Mouse (Mus musculus) heart, postnatal 0 days (tissue): ENCODE data around the gene Mettl9.

ENCODE experiments used
- CTCF ChIP-seq: IDR thresholded peaks from 2 replicates; pipeline ENCODE4 v1.5.1; 2016; ENCODE audit warnings: antibody characterized with exemption, control low read depth, low read depth
- EP300 ChIP-seq: IDR thresholded peaks from 2 replicates; pipeline ENCODE4 v1.6.1; 2016; ENCODE audit warnings: antibody characterized with exemption, low read depth

GRCm38 (mm10) chr7:121018778-121019177 is 15.5 kb upstream of the Mettl9 start:
- TF ChIP-seq CTCF, result no peak
- TF ChIP-seq EP300, result no peak
